Mouse (Mus musculus) bone marrow, adult 2 months (tissue): ENCODE results near the gene Cmtm2a. TPM values are rescaled to one million over a fixed set of nuclear protein-coding genes. Genes with fewer than 3 reads are reported as not detected.
"Not testable (repeated sequence)": the region's sequence is repeated elsewhere in the genome, so short reads cannot be mapped to it uniquely, and the experiment has no call there.

Source experiments
- H3K27ac ChIP-seq: fragments of 200-500 bp; 2 replicates; pipeline ENCODE4 v1.5.1; 2012; ENCODE audit warnings: low read depth, mild to moderate bottlenecking, control low read depth, inconsistent platforms, low read length; ENCODE audit not compliant: control insufficient read depth, poor library complexity, insufficient read depth
- H3K4me1 ChIP-seq: fragments of 200-500 bp; 2 replicates; pipeline ENCODE4 v1.6.1; 2011; ENCODE audit warnings: low read length; ENCODE audit not compliant: control insufficient read depth, insufficient read depth
- H3K4me3 ChIP-seq: fragments of 200-500 bp; replicated peaks from 2 replicates; pipeline ENCODE3; 2011; ENCODE audit warnings: mild to moderate bottlenecking, low read depth, low read length, control low read depth; ENCODE audit not compliant: control insufficient read depth
- CTCF ChIP-seq: fragments of 200-500 bp; IDR thresholded peaks from 2 replicates; pipeline ENCODE4 v1.5.1; 2011; ENCODE audit warnings: low read length, control low read depth; ENCODE audit not compliant: control insufficient read depth, insufficient read depth
- POLR2A ChIP-seq: fragments of 200-500 bp; IDR thresholded peaks from 2 replicates; pipeline ENCODE4 v1.6.1; 2011; ENCODE audit warnings: low read depth, mild to moderate bottlenecking, control low read depth, low read length, borderline replicate concordance; ENCODE audit not compliant: control insufficient read depth
- WGBS: fragments of 180-500 bp; shearing (Covaris S2); methylation state at CpG from one replicate; pipeline ENCODE4 v1.1.7; 2018; 5-methylcytosine and 5-hydroxymethylcytosine counted together
- polyA plus RNA-seq: library from polyadenylated mRNA; stranded (reverse); fragments of >200 nt; gene quantifications from 2 replicates; pipeline ENCODE4 v1.2.4, GENCODE M21; 2011; ENCODE audit warnings: low replicate concordance; ENCODE audit not compliant: missing spikeins, insufficient read depth, insufficient read length

The Cmtm2a gene
- polyA plus RNA-seq, 1 experiment, result not detected

GRCm38 (mm10) chr8:104304962-104305361 lies 12.0 kb upstream of the Cmtm2a start:
- 47% methylated on average over 11 of the region's 11 CpGs for WGBS
- TF ChIP-seq CTCF, result no peak
- no peak for TF ChIP-seq POLR2A
- H3K27ac ChIP-seq, result no peak overlapping the region
- no peaks in the 10 kb centered on the region; the same call in 1 of the 2 replicates for H3K4me1 ChIP-seq
- H3K4me3 ChIP-seq, result no peak overlapping the region

GRCm38 (mm10) chr8:104302536-104302935 lies 9.6 kb upstream of the Cmtm2a start:
- WGBS, result 77% methylated on average over 4 of the region's 4 CpGs
- not testable (repeated sequence) for H3K4me3 ChIP-seq, H3K27ac ChIP-seq, H3K4me1 ChIP-seq

GRCm38 (mm10) chr8:104301577-104301976 lies 8.6 kb upstream of the Cmtm2a start:
- WGBS, result 50% methylated on average over 3 of the region's 3 CpGs
- H3K4me3 ChIP-seq, H3K4me1 ChIP-seq, H3K27ac ChIP-seq: not testable (repeated sequence)

GRCm38 (mm10) chr8:104294396-104294795 lies 1.4 kb upstream of the Cmtm2a start:
- whole genome bisulfite sequencing, result 67% methylated on average over 1 of the region's 1 CpGs
- no peaks in the 10 kb centered on the region for H3K4me1 ChIP-seq
- no peak overlapping the region for H3K4me3 ChIP-seq
- TF ChIP-seq CTCF, result no peak
- TF ChIP-seq POLR2A, result no peak
- no peak overlapping the region for H3K27ac ChIP-seq

GRCm38 (mm10) chr8:104268937-104269440 lies 24.0 kb downstream of the Cmtm2a start:
- WGBS, result 85% methylated on average over 6 of the region's 6 CpGs
- no peak for TF ChIP-seq CTCF
- TF ChIP-seq POLR2A, result no peak
- H3K4me3 ChIP-seq, result no peak overlapping the region
- H3K27ac ChIP-seq, result no peak overlapping the region
- H3K4me1 ChIP-seq, result no peaks in the 10 kb centered on the region

- TF ChIP-seq POLR2A (no peak), CTCF (no peak)
- H3K4me3 ChIP-seq, result no peak overlapping the region
- no peaks in the 10 kb centered on the region for H3K4me1 ChIP-seq
- no peak overlapping the region for H3K27ac ChIP-seq
These were observed 24.6 kb downstream of the Cmtm2a start for GRCm38 (mm10) chr8:104268368-104268767.

GRCm38 (mm10) chr8:104264271-104264935 lies 28.6 kb downstream of the Cmtm2a start:
- H3K27ac ChIP-seq, H3K4me3 ChIP-seq, H3K4me1 ChIP-seq: not testable (repeated sequence)
- WGBS, result 92% methylated on average over 22 of the region's 22 CpGs

GRCm38 (mm10) chr8:104261802-104262201 lies 31.2 kb downstream of the Cmtm2a start:
- H3K4me3 ChIP-seq, H3K4me1 ChIP-seq, H3K27ac ChIP-seq: not testable (repeated sequence)
- WGBS, result 87% methylated on average over 5 of the region's 5 CpGs

- WGBS, result 50% methylated on average over 3 of the region's 3 CpGs
- H3K27ac ChIP-seq, result no peak overlapping the region
These were observed 40.0 kb downstream of the Cmtm2a start for GRCm38 (mm10) chr8:104253016-104253415.

GRCm38 (mm10) chr8:104251461-104251860 lies 41.5 kb downstream of the Cmtm2a start:
- Histone ChIP-seq H3K4me1 (peaks cover 3% of the 10 kb centered on the region; the same call in 1 of the 2 replicates), H3K27ac (peak overlapping the region; percentile 54; the same call in 1 of the 2 replicates), H3K4me3 (peak overlapping the region; percentile 74)
- WGBS, result under 1% methylated on average over 7 of the region's 7 CpGs
- TF ChIP-seq CTCF (no peak), POLR2A (no peak)

More at GRCm38 (mm10) chr8:104253016-104253415, 40.0 kb downstream of the Cmtm2a start:
- TF ChIP-seq POLR2A (no peak), CTCF (peak; percentile 90)
- no peaks in the 10 kb centered on the region; the same call in 1 of the 2 replicates for H3K4me1 ChIP-seq
- H3K4me3 ChIP-seq, result no peak overlapping the region
